Mouse (Mus musculus): ENCODE data around the gene Nrros.
"Not testable (repeated sequence)": the region's sequence is repeated elsewhere in the genome, so short reads cannot be mapped to it uniquely, and the experiment has no call there.

Gene Nrros

GRCm38 (mm10) chr16:32114406-32114805, 51.0 kb downstream of the Nrros start:
- no peak for DNase-seq

GRCm38 (mm10) chr16:32113541-32114218, 51.7 kb downstream of the Nrros start:
- DNase-seq: peak; percentile 69

DNA sequence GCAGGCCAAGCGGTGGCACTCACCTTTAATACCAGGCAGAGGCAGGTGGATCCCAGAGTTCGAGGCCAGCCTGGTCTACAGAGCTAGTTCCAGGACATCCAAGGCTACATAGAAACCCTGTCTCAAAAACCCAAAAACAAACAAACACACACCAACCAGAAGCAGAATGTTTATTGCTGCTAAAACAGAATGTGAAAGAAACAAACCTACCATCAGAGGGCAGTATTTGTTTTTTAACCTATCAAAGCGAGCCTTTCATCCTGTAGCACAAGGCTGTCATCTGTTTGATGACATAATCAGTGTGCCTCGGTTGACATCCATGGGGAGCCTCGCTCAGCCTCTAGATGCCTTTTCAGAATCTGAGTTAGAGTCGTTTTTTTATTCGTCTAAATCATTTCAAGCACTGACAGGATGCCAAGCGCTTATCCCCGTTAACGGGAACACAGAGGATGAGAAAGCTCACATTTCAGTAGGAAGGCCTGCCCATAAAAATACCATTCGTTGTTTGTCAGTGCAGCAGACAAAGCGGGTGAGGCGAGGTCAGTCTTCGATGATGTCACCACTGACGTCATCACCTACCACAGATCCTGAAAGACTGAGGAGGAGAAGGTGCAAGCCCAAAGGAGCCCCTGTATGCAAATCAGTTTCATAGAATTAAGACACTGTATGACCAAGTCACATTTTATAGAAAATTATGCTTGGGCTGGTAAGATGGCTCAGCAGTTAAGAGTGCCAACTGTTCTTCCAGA, 54.3 kb downstream of the Nrros start:
- no peak for DNase-seq

- DNase-seq: no peak
Observed at GRCm38 (mm10) chr16:32108578-32108977, 56.8 kb downstream of the Nrros start.

DNA sequence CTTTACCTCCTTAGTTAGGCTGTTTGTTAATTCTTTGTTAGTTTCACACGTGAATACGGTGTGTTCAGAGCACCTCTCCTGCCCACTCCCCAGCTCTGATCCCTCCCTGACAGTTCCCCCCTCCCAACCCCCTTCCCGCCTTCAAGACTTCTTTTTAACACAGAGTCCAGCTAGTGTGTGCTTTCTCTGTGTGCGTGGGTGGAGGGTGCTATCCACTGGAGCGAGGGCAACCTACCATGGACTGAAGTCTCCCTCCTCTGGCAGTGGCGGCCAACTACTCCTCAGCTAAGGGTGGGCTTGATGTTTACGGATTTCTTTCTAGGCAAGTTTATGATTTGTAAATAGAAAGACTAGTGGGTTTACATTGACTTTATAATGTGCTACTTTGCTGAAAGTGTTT, 57.2 kb downstream of the Nrros start:
- no peak for DNase-seq

DNA sequence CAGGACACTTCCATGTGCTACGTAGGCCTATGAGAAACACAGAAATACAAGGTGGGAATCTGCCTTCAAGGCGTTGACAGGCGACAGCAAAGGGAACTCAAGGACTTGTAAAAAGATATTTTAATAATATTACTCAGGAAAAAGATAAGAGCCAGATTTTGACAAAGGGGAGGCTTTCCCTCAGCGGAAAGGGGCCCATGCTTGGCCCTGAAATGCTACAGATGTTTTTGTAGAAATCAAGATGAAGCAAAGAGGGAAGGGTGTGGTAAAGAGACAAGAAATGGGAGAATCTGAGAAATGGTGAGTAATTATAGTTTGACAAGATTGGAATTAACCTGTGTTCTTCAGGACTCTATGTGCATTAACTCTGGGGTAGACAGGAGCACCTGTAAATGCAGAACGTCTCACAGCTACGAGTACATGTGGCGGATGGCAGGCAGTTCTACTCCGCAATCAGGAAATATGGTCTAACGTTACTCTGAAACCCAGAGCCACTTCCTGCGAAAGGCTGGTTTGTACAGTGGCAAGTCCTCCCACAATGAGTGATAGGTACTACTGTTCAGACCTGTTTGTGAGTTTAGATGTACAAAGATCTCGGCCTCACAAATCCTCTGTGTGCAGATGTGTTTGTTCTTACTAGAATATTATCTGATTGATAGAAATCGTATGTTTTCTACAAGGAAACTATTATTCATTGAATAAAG, 57.9 kb downstream of the Nrros start:
- no peak for DNase-seq

- no peak for DNase-seq
Observed at GRCm38 (mm10) chr16:32105698-32106097, 59.7 kb downstream of the Nrros start.

DNA sequence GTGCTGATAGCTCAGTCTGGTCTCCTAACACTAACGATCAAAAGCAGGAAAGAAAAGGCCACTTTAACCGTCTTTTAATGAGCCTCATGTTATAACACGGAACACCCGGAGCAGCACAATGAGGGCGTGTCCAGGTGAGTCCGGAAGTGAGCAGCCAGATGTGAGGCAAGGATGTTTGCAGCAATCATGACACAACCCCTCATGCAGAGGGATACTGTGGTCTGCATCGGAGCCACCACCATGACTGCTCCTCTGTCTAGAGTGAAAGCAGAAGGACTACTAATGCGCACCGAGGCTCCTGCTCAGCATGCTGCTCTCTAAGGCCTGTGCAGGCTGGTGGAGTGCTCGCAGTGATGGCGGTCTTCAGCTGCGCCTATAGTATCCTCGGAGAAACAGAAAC, 63.1 kb downstream of the Nrros start:
- DNase-seq: no peak

DNA sequence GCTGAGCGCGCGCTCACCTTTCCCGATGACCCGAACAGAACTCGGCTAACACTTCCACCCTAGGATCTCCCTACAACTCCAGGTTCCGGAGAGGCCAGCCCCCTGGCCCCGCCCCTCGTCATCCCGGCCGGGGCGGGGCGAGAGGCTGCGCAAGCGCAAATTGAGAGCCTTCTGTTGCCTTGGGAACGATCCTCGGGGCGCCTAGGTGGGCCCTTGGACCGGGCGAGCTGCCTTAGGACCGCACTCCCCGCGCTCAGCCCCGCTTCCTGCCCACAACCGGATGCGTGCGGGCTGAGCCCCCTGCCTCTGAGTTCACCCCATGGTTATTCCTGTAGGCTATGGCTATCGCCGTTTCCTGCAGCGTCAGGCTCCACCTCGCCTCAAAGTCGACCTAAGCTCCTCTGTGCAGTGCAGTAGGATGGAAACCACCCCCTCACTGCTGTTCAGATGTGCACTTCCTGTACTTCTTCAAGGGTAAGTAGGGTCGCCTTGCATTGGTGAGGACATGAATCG, 65.7 kb downstream of the Nrros start, which contains the start of the genes Pigx and Cep19:
TSS of gene Pigx (minus strand) at position 103 of the 513 bp plus-strand sequence.
TSS of gene Cep19 (plus strand) at position 163 of the 513 bp plus-strand sequence.
- peak; percentile 86 for DNase-seq

DNA sequence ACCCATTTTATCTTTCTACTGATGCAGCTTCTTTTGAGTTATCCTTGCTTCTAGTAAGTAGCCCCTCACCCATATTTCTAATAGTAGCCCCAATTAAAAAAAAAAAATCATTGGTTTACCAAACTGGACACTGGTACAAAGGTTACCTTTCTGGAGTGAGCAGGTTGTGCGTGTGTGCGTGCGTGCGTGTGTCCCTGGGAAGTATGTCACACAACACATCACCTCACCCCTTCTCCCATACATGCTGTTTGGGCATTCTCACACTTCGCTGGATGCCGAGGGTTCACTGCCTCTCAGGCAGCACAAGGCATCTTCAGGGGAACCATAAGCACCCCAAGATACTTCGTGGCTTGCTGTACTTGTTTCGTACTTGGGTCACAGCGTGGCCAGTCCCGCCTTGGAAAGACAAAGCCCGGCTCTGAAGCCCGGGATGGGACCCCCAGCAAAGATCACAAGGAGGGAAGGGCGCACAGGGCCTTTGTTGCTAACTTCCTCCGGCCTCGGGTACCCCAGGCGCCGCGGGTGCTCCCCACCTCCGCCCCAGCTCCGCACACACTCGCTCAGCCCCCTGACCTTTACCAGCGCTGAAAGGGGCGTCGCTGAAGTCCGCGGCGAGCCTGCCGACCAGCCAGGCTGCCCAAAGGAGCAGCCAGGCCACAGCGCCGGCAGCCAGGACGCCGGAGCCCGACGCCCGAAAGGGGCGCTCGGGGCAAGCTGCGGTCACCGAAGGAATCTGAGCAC, 66.3 kb downstream of the Nrros start:
- no peak for DNase-seq

GRCm38 (mm10) chr16:32097757-32098156, 67.6 kb downstream of the Nrros start:
- not testable (repeated sequence) for DNase-seq
